Mouse (Mus musculus) activated CD4-positive, CD25-positive, alpha-beta regulatory T cell, adult 4 months (primary cell): ENCODE results near the gene Gm20388. TPM values are rescaled to one million over a fixed set of nuclear protein-coding genes. Genes with fewer than 3 reads are reported as not detected.

Experiments used
- ATAC-seq: one replicate; pipeline ENCODE4 v1.8.0; 2017
- polyA plus RNA-seq, 2 experiments: library from polyadenylated mRNA; unstranded; fragments of 100-300 nt; shearing (Covaris generic); gene quantifications; one replicate each; pipeline ENCODE4 v1.2.1; 2017

Gm20388 gene
- polyA plus RNA-seq, 2 experiments from 2014 or later, result 9.9 to 12.3 TPM

- ATAC-seq, result no peak
These were observed 185.8 kb downstream of the Gm20388 start for GRCm38 (mm10) chr8:120096486-120096885.

DNA sequence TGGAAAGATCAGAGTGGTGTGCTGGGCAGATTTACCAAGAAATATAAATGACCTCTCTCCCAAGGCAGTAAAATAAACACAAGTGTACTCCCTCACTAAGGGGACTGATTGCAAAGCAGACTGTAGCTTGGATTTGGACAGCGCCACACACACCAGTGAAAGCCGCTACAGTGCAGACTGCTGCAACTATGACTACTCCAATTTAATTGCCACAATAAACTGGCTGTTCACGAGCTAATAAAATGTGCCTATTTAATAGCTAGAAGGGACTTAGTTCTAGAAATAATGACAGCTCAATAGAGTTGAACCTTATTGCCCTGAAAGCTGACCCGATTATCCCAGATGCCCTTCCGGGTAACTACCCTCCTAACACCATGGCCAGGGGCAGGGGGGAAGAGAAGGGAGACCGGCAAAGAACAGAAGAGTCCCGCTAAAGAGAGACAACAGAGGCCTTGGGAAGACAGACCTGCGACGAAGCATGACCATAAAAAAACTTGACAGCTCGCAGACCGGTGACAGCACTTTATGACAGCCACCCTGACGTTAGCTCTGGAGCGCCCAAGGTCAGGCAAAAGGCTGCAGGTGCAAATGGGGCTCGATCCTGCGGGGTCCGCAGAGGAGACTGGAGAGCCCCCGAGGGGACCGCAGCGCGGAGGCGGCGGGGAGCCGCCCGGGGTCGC, 189.9 kb downstream of the Gm20388 start:
- peak; percentile 16 for ATAC-seq

DNA sequence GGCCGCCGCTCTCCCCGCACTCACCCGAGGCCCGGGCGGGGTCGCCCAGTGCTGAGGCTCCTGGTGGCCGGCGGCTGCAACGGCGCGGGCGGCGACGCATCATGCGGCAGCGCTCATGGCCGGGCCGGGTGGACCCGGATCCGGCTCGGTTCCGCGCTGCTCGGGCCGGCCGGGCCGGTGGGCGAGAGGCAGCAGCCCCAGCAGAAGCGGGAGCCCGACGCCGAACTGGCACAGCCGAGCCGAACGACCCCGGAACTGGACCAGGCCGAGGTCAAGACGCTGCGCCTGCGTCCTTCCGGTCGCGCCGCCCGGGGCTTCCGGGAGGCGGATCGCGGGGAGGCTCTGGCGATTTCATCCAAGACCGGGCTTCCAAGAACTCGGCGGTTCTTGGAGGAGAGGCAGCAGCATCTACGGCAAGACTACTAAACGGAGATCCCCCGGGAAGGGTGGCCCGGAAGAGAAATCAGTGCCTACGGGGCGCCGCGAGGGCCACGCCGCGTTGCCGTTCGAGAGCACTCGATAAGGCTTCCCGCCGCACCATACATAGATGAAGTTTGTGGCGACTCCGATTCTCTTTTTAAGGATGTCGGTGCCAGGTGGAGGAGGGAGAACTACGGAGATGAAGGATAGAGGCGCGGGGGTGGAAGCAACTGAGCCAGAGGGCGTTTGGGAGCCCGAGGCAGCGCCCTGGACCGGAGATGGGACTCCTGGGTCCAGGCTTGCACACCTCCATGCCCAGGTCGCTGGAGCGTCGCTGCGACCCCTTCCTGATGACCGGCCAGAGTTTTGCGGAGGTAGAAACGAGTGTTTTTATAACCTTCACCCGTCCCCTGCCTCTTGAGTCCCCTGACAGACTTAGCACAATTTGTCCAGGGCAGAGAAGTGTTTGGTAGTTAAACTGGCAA, 190.7 kb downstream of the Gm20388 start, which contains the start of gene Zdhhc7:
Zdhhc7 (minus strand) TSS at position 415 of the 905 bp plus-strand sequence.
- peak; percentile 81 for ATAC-seq

GRCm38 (mm10) chr8:120103916-120104315, 193.3 kb downstream of the Gm20388 start:
- ATAC-seq, result no peak

DNA sequence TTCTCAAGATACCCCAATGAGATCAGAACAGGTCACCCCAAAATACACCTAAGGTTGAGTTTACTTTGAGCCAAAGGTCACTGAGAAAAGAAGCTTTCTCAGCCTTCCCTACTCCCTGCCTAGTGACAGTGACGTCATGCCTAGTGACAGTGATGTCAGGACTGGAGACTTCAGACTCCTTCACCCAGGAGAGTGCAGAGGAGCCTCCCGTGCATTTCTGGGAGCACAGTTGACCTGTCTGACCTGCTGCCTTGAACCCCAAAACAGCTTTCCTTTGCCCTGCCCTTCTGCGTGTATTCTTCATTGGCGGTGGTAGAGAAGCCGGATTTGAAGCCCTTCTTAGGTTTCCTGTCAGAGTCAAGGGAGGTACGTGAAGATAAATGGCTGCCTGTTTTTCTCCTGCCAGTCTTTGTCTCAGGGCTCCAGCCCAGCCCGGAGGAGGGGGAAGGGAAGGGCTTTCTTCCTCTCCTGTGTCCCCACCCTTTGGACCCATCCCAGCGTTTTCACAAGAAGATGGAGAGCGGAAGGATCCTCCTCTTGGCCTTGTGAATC, 194.2 kb downstream of the Gm20388 start:
- ATAC-seq, result no peak

DNA sequence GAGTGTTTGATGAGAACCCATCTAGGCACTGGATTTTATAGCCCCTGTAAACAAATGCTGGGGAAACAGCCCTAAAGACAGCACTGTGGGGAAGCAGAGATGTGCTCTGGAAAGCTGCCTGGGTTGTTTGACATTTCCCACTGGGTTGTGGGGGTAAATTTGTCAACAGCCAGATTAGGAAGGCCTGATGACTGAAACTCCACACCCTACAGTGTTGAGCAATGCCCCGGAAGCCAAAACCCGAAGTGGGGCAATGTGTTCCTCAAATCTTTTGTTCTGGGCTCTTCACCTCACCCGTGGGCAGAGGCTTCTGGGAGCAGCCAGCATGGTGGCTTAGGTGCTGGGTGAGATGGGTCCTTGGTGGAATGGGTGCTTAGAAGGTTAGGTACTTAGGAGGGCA, 198.5 kb downstream of the Gm20388 start:
- no peak for ATAC-seq

GRCm38 (mm10) chr8:120110966-120111365, 200.3 kb downstream of the Gm20388 start:
- no peak for ATAC-seq

GRCm38 (mm10) chr8:120111382-120111781, 200.7 kb downstream of the Gm20388 start:
- no peak for ATAC-seq

GRCm38 (mm10) chr8:120112535-120112934, 201.9 kb downstream of the Gm20388 start:
- ATAC-seq, result no peak

GRCm38 (mm10) chr8:120113306-120113705, 202.7 kb downstream of the Gm20388 start:
- ATAC-seq, result no peak

GRCm38 (mm10) chr8:120113758-120114255, 203.2 kb downstream of the Gm20388 start, which contains the start of gene 6430548M08Rik:
TSS of gene 6430548M08Rik (plus strand) at chr8:120114152.
- ATAC-seq, result peak; percentile 98

GRCm38 (mm10) chr8:120114315-120114841, 203.7 kb downstream of the Gm20388 start:
- ATAC-seq, result no peak

GRCm38 (mm10) chr8:120116600-120116999, 206.0 kb downstream of the Gm20388 start:
- ATAC-seq, result no peak

DNA sequence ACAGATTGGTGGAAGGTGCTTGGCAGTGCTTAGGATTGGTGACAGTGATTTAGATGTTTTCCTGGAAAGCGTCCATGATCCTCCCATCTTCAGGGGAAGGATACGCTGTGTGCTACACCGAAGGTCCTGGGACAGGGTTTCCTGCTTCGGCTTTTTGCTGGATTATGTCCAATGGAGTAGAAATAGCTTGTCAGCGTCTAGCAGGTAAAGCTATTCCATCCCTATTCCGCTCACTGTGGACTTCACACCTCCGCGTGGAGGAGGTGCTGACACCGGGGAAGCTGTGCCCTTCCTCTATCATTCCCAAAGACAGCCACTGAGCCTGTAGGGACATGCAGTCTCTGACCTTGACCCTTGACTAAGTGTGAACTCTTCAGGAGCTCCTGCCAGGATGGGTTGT, 207.5 kb downstream of the Gm20388 start:
- ATAC-seq, result no peak

- ATAC-seq, result no peak
These were observed 208.2 kb downstream of the Gm20388 start for GRCm38 (mm10) chr8:120118847-120119246.

GRCm38 (mm10) chr8:120119429-120119828, 208.8 kb downstream of the Gm20388 start:
- no peak for ATAC-seq

DNA sequence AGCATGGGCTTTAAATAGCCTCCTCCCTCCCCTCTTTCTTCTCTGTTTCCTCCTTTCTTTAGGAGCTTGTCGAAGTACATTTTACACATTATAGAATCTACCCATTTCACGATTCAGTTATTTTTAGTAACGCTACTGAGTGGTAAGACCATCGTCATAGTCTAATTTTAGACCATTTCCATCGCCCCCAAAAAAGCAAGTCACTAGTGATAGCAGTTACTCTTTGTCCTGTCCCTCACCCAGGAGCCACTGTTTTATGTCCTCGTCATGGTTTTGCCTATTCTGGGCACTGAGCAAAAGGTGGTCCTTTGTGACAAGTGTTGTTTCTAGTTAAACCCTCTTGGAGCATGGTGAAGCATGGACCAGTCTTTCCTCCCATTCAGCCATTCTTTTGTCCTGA, 209.3 kb downstream of the Gm20388 start:
- ATAC-seq, result no peak

GRCm38 (mm10) chr8:120120951-120121350, 210.3 kb downstream of the Gm20388 start:
- no peak for ATAC-seq

DNA sequence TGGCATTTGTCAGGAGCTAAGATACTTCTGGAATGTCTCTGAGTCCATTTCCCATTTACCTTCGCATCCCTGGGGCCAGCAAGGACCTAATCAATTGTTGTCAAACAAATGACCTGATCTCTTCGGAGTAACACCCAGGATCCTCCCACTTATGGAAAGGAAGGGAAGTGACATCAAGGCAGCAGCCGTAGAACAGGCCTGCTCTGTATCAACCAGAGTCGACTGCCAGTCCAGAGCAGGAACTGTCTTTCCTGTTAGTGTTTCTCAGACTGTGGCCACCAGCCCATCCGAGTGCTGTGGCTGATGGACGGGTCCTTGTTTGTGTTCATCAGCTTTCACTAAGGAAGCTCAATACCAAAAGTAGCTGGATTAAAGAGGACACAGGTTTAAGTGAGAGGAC, 213.6 kb downstream of the Gm20388 start:
- ATAC-seq, result no peak

DNA sequence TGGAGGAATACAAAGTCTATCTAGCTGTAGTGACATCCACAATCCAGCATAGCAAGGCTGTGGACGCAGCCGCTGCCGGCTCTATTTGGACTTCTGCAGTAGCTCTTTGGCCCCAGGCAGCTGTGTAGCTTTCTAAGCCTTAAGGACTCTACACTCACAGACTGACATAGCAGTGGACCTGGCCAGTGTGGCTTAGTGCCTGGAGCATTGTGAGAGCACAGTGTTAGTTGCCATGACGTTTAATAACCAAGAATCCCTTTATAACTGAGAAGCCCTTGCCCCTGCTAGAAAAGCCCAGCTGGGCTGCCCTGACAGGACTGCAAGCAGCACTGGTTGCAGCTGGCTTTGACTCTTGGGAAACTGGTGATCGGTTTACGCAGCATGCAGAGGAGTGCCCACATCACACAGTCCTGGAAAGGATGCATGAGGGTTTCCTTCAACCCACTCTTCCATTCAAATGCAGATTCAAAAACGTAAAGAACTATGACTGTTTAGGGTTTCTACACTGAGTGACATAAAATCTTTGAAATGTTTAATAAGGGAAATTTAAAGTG, 214.3 kb downstream of the Gm20388 start:
- ATAC-seq, result no peak

GRCm38 (mm10) chr8:120126357-120127161, 215.9 kb downstream of the Gm20388 start:
- ATAC-seq, result no peak

- ATAC-seq, result no peak
These were observed 218.9 kb downstream of the Gm20388 start for GRCm38 (mm10) chr8:120129547-120129946.
